In the genomic region with DNA sequence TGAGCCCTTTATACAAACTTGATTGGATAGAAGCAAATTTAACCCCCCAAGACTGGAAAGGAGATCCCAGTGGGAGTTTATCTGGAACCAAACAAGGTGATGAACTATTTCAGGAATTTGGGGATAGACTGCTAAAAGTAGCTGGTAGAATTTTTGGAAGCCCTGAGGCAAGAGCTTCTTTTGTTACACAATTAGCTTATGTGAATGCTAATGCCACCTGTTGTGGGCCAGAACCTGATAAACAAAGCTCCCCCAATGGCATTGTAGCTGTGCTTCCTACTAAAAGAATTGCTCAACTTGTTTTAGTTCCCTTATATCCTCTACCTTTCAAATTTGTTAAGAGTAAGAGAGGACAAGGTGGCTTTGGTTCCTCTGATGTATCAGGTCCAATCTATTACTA, we compare ENCODE assay signal across 14 mouse cellular contexts.
"Had no signal": no experiment of that assay in that cellular context is flagged by ENCODE, and none has a peak within 500 bp of the region (broad histone marks: within the 10 kb centered on the region; RNA-seq: fewer than 3 reads in every experiment).

No protein-coding gene starts in this region.

- H3K4me3 ChIP-seq: midbrain, embryonic 10.5 days; midbrain, embryonic 12.5 days; neural tube, embryonic 12.5 days; stomach, embryonic 15.5 days had no signal

- H3K27me3 ChIP-seq: midbrain, embryonic 12.5 days; neural tube, embryonic 12.5 days; stomach, embryonic 15.5 days had no signal

- H3K36me3 ChIP-seq: midbrain, embryonic 10.5 days; midbrain, embryonic 12.5 days; neural tube, embryonic 12.5 days; stomach, embryonic 15.5 days had no signal

- H3K27ac ChIP-seq: midbrain, embryonic 10.5 days; midbrain, embryonic 12.5 days; neural tube, embryonic 12.5 days; stomach, embryonic 15.5 days; stomach, postnatal 0 days had no signal

- H3K4me1 ChIP-seq: midbrain, embryonic 10.5 days; midbrain, embryonic 12.5 days; neural tube, embryonic 12.5 days; stomach, embryonic 15.5 days had no signal

- H3K4me2 ChIP-seq: lung, embryonic 14.5 days; midbrain, embryonic 12.5 days; neural tube, embryonic 12.5 days; stomach, embryonic 15.5 days had no signal

- H3K9me3 ChIP-seq: midbrain, embryonic 10.5 days; midbrain, embryonic 12.5 days; neural tube, embryonic 12.5 days; stomach, embryonic 15.5 days had no signal

- H3K9ac ChIP-seq: lung, embryonic 14.5 days; midbrain, embryonic 12.5 days; neural tube, embryonic 12.5 days; stomach, embryonic 15.5 days had no signal

- DNase-seq: lung, adult 18-20 months; lung, embryonic 14.5 days; lung, postnatal 10 days; lung, postnatal 4 days; midbrain, embryonic 14.5 days; right cerebral cortex, postnatal 14 days; thymus, adult 2 months; thymus, postnatal 25 days; thymus, postnatal 4 days had no signal
